Mouse (Mus musculus) E14TG2a.4 (cell line): ENCODE data around the gene Gpha2.

Source experiments
- CTCF ChIP-seq: conservative IDR thresholded peaks from 2 replicates; pipeline ENCODE4 v1.5.1; 2014; ENCODE audit warnings: low read length
- NANOG ChIP-seq: IDR thresholded peaks from 2 replicates; pipeline ENCODE4 v1.6.1; 2014; ENCODE audit warnings: borderline replicate concordance, low read length, mixed read lengths

DNA sequence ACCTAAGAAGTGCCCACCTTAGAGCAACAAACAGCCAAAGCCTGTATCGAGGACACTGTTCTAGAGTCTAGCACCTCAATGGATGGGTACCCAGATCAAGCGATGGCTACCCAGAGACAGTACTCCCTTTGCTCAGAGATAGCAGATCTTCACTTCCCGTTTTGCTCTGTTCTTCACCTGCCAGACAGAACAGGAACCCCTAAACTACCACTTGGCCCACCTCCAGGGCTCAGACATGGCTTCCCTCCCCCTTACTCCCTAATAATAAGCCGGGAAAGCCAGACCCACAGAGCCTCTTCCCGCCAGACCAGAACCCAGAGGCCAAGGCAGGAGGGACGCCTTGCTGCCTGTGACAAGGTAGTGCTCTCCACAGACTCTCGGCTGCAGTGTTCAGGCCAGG is 10.7 kb downstream of the Gpha2 start:
- no peak for TF ChIP-seq CTCF
- no peak for TF ChIP-seq NANOG
